Mouse (Mus musculus): ENCODE measurements at regions not wholly inside any gene's neighbourhood (a gene's known extent, or its start where the extent isn't known, plus 50 kb on each side); places are given as distances from the start of the nearest gene placed in this dataset.

- no peak for DNase-seq (ENCODE audit: inconsistent ontology term)
Measured at GRCm38 (mm10) chr11:23169742-23170428, 86.0 kb upstream of the Xpo1 start.

GRCm38 (mm10) chr11:23170813-23171212 is 85.0 kb upstream of the Xpo1 start:
- no peak for DNase-seq (ENCODE audit: inconsistent ontology term)

- no peak for DNase-seq (ENCODE audit: inconsistent ontology term)
Measured at GRCm38 (mm10) chr11:23171760-23172159, 84.1 kb upstream of the Xpo1 start.

GRCm38 (mm10) chr11:23181647-23182046 is 74.2 kb upstream of the Xpo1 start:
- DNase-seq (ENCODE audit: inconsistent ontology term) = no peak

DNA sequence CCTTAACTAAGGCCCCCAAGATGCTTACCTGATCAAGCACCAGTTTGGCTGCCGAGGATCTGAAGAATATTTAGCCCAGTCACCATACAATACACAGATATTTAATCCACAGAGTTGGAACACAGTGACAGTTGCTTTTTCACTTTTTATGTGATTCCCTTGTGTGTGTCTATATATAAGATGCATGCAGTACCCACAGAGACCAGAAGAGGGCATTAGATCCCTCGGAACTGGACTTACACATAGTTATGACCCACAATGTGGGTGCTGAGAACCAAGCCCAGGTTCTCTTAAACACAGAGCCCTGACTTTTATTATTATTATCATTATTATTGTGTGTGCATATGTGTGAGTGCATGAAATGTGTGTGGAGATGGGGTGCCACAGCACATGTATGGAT is 70.6 kb upstream of the Xpo1 start:
- DNase-seq (ENCODE audit: inconsistent ontology term) = no peak

GRCm38 (mm10) chr11:23201701-23202449 is 54.0 kb upstream of the Xpo1 start:
- no peak for DNase-seq (ENCODE audit: inconsistent ontology term)

DNA sequence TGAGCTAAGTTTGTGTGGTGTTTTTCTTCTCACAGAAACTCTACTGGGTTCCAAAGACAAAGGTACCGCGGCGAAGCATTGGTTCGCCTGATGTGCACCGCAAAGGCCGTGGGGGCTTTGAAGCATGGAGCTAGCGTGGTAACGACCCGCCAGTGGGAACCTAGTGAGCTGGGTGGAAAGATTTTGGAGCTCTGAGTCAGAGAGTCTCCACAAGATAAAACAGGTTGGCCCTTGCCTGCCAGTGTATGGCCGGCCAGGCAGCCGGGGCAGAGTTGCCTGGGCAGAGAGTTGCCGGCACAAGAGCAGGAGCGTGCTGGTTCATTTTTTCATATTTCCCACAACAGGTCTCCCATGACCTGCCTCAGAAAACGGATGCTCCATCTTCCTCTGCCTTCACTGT is 52.3 kb upstream of the Xpo1 start:
- no peak for DNase-seq (ENCODE audit: inconsistent ontology term)

DNA sequence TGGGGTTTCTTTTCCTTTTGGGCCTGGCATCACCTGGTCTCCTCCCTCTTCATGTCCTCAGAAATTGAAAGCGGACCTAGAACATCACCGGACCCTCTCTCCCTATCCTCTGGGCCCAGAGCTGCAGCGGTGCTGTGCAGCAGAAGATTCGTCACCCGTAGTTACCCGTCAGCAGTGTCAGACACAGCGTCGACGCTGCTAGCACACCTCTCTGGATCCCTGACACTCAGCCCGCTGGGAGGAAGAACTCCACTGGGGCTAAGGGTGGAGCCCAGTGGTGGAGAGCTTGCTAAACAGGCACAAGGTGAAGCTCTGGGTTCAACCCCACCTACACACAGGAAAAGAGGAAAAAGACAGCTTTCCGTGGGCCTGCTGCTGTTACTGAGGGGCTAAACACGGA is 51.8 kb upstream of the Xpo1 start:
- DNase-seq (ENCODE audit: inconsistent ontology term) = no peak
